1 mouse cellular context compared by ENCODE assay signal in genomic region chr4:53905537-53905936, GRCm38 (mm10).
A peak's percentile ranks its signal among the peaks of the same experiment; 100 is the strongest.
TF ChIP-seq lines count a peak whose summit lies in the region.

No protein-coding gene starts in this region.

TF ChIP-seq in CH12.LX, 34 proteins besides CTCF, POLR2A, EP300 and RAD21 (continued from another document):
- no peak for TF ChIP-seq CHD1 (IDR thresholded peaks at IDR 0.05; ENCODE audit: low read depth, low read length)
- TF ChIP-seq JUN (IDR thresholded peaks at IDR 0.05; ENCODE audit: insufficient read depth, low read depth, low read length) = no peak
- no peak for TF ChIP-seq NELFE (IDR thresholded peaks at IDR 0.05; ENCODE audit: low read depth, low read length)
- no peak for TF ChIP-seq POLR2AphosphoS2 (IDR thresholded peaks at IDR 0.05; ENCODE audit: low read depth, low read length)
- no peak for TF ChIP-seq MXI1 (IDR thresholded peaks at IDR 0.05; ENCODE audit: low read depth, low read length)
- peak; percentile 79 for TF ChIP-seq SMC3 (IDR thresholded peaks at IDR 0.05; ENCODE audit: low read depth, low read length)
- no peak for TF ChIP-seq CHD2 (IDR thresholded peaks at IDR 0.05; ENCODE audit: low read length)
- TF ChIP-seq MYC (IDR thresholded peaks at IDR 0.05; ENCODE audit: low read depth, low read length) = no peak
- TF ChIP-seq HCFC1 (IDR thresholded peaks at IDR 0.05; ENCODE audit: low read depth, low read length) = no peak
- TF ChIP-seq GABPA (IDR thresholded peaks at IDR 0.05; ENCODE audit: insufficient replicate concordance, low read depth, low read length) = no peak
- no peak for TF ChIP-seq USF2 (conservative IDR thresholded peaks at IDR 0.05; ENCODE audit: low read depth, low read length)
- no peak for TF ChIP-seq KAT2A (IDR thresholded peaks at IDR 0.05; ENCODE audit: insufficient replicate concordance, low read length)
- TF ChIP-seq TBP (conservative IDR thresholded peaks at IDR 0.05; ENCODE audit: low read depth, low read length) = no peak
- no peak for TF ChIP-seq RCOR1 (conservative IDR thresholded peaks at IDR 0.05; ENCODE audit: low read depth, low read length)
- TF ChIP-seq TCF12 (IDR thresholded peaks at IDR 0.05; ENCODE audit: low read depth, low read length) = 0 out of 2 replicates have a peak, but pooled peaks have one; percentile 20
- peak; percentile 23; the same call in 1 of the 2 replicates for TF ChIP-seq IRF4 (IDR thresholded peaks at IDR 0.05; ENCODE audit: low read depth, low read length)
- TF ChIP-seq USF1 (IDR thresholded peaks at IDR 0.05; ENCODE audit: low read depth, low read length) = no peak
- no peak for TF ChIP-seq ELF1 (IDR thresholded peaks at IDR 0.05; ENCODE audit: low read depth, low read length)
- no peak for TF ChIP-seq ETS1 (conservative IDR thresholded peaks at IDR 0.05; ENCODE audit: low read depth, low read length)
- TF ChIP-seq MAFK (IDR thresholded peaks at IDR 0.05; ENCODE audit: insufficient replicate concordance, low read length) = no peak
- TF ChIP-seq ZKSCAN1 (IDR thresholded peaks at IDR 0.05; ENCODE audit: borderline replicate concordance, low read depth, low read length) = no peak
- no peak for TF ChIP-seq ZC3H11A (IDR thresholded peaks at IDR 0.05; ENCODE audit: low read depth, low read length)
- no peak for TF ChIP-seq E2F4 (IDR thresholded peaks at IDR 0.05; ENCODE audit: insufficient replicate concordance, low read depth, low read length)
